Mouse (Mus musculus): Measurements from ENCODE around the gene Fabp2. TPM values are rescaled to one million over a fixed set of nuclear protein-coding genes. Genes with fewer than 3 reads are reported as not detected.

Fabp2 gene
- total RNA-seq (2021): not detected
- long read RNA-seq, experiment 1: 0 reads
- long read RNA-seq, experiment 2: 0 reads

DNA sequence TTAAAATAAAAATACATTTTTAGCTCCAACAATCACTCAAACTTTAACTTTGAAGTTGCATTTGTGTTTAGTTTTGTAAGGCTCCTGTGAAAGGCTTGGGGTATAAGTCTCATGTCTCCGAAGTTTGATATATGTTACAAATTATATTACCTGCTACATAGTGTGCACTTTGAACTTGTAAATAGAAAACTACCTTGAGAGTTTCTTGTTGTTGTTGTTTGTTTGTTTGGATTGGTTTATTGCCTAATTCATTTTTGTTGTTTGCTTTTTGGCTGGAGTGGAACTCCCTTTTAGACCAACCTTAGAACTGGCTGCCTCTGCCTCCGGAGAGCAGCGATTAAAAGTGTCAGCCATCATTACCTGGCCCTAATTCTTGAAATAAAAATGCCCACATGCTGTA lies at the start of gene Fabp2:
TSS of gene Fabp2 (plus strand) at position 301 of the 400 bp plus-strand sequence.
- DNase-seq: no peak

DNA sequence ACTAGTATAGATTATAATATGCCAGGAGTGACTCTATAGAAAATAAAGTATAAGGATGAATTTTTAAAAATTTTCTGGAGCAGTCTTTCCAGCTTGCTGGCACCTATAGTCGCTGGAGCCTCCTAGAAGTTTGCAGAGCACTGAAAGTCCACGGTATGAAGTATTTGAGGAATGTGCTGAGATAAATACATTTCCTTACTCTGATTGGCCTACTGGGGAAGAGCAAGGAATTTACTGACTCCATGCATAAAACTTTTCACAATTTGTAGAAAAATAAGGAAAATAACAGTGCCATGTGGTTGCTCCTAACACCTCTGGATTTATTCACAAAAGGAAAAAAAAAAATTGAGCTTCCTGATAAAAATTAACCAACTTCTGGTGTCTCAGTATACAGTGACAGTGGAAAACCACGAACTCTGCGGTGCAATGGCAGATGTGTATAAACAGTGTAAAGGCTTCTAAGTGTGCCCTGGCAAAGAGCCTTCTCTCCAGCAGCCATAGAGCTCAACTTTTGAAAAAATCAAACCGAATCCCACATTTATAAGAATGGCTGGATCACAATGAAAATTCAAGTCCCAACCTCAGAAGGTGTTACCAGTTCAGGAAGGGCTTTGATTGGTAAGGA lies 46.4 kb upstream of the Fabp2 start:
- DNase-seq: no peak

DNA sequence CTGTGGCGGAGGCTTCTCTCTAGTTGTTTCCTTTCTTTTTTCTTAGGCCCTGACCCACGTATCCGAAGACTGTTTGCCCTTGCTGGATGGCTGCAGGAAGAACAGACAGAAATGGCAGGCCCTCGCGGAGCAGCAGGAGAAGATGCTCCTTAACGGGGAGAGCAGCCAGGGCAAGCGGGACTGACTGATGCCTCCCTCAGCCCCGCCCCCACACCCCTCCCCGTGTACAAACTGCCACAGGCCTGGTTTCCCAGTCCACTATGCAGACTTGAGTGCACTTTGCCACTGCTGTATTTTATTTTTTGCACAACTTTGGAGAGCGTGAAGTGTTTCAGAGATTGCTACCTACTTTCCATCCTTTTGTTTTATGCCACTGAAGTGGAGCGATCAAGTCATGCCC lies 39.7 kb upstream of the Fabp2 start:
- DNase-seq: no peak

DNA sequence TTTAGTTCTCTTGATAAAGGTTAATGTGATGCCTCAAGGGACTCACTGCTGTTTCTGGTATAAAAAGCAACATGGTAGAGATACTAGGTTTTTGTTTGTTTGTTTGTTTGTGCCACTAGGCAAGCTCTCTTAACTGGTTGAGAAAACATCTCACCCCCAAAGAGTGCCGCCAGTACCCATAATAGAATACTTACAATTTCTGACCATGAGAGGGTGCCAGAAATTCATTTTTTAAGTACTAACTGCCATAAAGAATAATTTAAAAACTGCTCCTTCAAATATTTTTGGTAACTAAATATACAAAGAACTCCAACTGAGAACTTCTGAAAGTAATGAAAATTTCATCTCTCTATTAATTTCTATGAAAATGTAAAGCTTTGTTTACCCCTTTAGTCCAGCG lies 35.0 kb upstream of the Fabp2 start:
- no peak for DNase-seq

DNA sequence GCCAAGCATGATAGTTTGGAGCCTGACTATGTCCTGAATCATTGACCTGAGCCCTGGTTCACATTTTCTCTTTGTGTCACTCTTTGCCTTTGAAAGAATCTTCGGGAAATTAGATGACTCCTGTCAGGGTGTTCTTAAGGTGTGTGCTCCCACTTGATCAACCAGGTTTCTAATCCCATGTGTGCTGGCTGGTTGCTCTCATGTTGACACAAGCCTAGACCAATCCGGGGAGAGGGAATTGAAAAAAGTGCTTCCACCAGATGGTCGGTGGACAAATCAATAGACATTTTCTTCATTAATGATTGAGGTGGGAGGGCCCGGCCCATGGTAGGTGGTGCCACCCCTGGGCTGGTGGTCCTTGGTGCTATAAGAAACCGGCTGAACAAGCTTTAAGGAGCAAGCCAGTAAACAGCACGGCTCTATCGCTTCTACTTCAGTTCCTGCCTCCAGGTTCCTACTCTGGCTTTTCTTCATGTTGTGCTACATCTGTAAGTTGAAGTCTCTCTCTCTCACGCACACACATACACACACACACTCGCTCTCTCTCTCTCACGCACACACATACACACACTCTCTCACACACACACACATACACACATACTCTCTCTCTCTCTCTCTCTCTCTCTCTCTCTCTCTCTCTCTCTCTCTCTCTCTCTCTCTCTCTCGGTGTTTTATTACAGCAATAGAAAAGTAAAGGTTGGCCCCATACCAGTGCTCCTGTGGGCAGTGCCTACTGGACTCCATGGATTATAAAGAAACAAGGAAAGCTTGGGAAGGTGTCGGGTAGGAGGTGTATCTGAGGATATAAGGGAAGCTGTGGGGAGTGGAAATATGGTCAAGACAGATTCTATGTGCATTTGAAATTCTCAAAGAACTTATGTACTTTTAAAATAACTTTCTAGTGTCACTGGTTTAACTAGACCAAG lies 34.0 kb upstream of the Fabp2 start:
- DNase-seq: no peak

DNA sequence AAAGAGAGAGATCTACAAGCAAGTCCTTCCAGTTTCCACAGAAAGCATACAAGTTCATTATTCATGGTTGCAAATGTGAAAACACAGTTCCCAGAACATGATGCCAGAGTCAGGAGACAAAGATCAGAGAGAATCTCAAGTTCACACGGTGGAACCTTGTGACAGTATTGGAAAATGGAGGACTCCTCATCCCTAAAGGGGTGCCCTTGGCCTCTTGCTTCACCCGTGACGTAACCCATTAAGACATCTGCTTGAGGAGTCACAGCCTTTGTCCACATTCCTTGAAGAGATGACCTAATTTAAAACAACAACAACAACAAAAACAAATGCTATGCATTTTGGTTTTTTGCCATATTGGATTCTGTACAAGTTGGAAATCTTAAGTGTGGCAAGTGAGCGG lies 29.8 kb upstream of the Fabp2 start:
- DNase-seq: peak; percentile 7

DNA sequence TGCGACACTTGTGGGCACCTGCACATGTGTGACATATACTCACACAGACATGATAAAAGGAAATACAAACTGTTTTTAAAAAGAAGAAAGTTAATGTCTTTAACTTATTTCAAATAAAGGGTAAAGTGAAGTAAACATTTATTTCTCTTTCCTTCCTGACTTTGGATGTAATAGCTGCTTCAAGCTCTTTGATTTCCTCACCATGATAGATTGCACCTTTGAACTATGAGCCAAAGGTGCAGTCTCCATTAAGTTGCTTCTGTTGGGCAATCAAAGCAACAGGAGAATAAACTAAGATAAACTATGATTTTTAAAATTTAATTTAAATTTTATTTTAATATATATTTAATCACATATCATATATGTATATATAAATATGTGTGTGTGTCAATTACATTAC lies 26.6 kb upstream of the Fabp2 start:
- no peak for DNase-seq

DNA sequence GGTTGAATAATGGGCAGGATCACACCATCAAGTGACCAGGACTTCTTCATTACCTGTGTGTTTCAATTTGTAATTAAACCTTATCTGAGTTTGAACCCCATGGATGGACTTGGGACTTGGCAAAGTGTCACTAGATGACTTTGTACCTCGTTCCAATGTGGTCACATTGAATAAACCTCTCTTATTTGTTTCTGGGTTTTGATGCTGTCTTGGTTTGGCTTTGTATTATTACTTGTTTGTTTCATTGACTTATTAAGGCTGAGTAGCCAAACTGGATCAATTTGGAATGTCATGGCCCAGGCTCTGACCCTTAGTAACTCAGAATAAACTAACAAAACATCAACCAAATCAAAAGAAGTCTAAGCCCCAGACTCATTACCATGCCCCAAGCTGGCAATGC lies 23.3 kb upstream of the Fabp2 start:
- no peak for DNase-seq

DNA sequence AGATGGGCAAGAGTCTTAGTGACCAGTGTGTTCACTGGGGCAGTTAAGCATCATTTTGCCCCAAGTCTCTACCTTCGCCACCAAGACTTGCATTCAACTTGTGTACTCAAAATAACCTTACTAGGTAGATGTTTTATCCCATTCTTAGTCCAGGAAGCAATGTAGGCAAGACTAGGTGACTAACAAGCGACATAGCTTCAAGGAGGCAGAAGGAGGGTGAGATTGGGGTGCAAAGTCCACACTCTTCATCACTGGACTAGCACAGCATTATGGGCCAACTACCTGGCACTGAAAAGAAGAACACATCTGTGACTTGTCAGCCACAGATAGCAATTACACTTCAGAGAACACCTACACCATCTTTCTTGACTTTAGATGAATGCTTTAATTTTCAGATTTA lies 18.0 kb upstream of the Fabp2 start:
- no peak for DNase-seq

DNA sequence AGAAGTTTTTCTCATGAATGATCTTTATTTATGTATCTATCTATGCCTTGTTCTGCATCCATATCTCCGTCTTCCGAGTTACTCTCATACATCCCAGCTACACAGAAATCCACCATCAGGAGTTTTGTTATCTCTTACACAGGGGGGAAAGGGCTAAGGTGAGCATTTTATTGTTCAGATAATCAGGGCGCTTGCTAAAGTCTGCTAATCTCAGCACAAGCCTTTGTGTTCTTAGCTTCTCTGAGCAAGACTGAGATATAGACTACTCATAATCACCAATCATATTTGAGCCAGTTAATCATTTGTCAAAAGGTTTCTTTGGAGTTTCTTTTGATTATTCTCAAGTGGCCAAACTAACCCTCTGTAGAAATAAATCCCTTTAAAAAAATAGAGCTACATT lies 17.3 kb upstream of the Fabp2 start:
- DNase-seq: no peak

DNA sequence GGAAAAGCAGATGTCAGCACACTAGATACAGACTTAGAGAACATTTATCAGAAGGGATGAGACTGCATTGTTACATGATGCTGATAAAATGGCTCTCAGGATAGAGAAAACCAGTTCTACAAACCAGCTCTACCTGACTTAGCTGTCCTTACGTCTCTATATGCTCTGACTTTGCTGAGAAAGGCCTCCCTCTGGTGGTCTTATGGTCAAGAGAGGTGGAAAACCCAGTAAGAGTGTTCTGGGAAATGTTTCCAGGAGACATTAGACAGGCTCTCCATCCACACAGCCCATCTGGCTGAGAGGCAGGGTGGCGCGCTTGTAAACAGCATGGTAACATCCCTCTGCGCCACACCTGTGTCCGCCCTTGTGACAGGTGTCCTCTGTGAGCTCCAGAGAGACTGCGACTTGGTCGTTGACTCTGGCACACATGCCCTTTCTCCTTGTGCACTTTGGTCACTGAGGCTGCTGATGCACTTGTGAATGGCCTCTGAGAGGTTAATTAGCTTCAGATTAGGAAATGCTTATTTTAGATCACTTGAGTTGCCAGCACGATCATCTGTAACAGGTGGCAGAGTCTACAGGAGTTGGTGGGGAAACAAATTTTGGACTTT lies 16.1 kb upstream of the Fabp2 start:
- DNase-seq: no peak

DNA sequence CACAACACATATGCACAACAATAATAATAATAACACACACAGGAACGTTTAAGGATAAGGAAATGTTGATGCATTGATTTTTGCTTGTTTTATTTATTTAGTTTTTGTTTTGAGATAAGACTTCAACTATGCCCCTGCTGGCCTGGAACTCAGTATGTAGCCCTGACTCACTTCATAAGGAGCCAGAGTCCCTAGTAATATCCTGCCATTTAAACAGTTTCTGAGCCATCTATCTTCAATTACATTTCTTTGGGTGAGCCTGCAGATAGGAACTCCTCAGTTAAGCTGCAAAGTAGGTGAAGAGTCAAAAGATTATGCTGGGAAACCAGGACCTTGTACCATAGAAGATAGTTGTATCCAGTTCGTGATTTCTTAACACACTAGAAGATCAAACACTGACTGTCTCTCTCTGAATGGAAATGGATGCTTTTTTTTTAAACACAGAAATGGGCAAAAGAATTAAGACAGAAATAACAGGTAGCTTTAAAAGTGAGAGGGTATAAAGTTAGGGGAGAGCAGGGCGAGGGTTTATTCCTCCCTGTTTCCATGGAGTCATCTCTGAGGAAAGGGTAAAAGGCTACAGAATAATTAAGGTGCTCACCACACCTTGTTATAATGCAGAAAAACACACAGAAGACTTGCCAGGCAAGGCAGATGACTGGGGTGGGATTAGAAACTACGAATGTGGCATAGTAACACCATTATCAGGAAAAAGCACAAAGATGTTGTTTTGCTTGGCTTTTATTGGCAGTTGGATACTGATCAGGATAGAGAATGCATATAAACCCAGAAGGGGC lies 7.2 kb upstream of the Fabp2 start:
- DNase-seq: no peak

DNA sequence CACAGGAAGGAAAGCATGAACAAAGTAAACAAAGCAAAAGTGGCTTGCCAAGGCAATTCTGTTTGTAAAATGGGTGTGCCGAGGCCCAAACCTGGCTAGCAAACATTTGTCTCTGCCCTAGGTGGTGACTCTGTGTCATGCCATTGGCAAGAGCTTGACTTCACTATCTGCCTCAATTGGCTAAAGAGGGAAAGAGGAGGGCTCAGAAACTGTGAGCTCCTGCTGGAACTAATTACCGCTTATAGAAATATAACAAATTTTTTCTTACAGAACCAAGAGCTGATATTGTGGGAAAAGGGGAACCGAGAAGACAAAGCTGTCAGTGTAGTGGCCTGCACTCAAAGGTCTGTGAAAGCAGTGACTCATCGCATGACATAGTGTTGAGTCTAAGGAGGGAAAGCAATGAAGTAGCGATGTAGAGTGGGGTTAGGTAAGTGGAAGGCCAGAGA lies 6.5 kb upstream of the Fabp2 start:
- peak in 1 of 2 experiments; percentile 7 for DNase-seq

DNA sequence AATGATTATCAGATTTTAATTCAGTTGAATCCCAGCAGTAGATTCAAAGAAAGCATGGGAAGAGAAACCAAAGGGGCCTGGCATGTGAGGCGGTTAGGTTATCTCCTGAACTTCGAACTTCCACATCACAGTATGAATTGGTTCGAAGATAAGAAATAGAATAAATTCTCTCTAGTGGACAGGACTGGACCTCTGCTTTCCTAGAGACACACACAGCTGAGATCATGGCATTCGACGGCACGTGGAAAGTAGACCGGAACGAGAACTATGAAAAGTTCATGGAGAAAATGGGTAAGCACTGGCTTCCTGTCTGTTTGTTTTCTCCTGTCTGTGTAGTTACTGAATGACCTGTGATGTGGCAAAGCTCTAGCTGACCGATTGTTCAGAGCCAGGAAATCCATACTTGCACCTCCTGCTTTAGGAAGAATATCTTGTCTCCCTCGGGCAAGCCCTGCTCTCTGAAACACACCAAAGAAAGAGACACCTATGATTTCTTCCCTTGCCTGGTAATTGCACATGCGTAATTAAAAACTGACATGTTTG lies 388 bp downstream of the Fabp2 start:
- DNase-seq: no peak

DNA sequence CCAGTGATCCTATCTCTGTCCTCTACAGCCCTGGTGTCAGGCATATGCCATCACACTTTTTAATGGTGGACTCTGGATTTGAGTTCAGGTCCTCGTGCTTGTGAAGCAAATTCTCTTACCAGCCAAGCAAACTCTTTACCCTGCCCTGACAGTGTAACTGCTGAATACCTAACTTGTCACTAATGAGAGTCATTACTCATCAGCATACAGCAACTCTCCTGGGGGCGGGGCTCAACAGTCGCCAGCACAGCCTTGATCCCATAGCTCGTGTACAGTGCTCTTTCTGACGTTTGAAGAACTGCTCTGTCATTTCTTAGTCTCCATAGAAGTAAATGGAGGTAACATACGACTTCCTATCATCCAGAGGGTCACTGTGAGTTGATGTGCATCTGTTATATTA lies 3.4 kb downstream of the Fabp2 start:
- no peak for DNase-seq

DNA sequence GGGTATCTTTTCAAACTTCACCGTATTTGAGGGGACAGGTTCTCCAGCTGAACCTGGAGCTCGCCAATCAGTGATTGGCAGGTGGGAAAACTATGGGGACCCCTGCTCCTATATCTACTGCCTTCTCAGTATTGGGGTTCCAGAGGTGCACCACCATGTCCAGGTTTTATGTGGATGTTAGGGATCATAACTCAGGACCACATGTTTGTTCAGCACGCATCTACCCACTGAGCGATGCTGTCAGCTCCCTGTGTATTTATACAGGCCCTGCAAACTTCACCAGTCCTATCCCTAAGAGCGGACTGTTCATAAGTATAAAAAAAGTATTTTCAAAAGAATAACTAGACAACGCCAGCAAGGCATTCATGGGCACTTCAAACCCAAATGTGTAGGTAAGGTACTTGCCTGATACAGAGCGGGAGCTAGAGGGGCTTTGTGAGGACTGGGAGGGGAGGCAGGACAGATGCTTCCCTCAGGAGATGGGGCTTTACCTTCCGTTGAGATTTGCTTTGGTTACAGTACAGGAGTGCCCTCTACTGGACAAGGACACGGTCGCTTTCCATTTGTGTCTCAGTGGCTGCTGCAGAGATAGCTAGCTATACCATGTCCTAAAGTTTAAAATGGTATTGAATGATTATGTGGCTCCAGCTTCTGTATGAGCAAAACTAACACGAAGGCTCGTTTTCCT lies 9.0 kb downstream of the Fabp2 start:
- DNase-seq: peak in 1 of 2 experiments; percentile 68

DNA sequence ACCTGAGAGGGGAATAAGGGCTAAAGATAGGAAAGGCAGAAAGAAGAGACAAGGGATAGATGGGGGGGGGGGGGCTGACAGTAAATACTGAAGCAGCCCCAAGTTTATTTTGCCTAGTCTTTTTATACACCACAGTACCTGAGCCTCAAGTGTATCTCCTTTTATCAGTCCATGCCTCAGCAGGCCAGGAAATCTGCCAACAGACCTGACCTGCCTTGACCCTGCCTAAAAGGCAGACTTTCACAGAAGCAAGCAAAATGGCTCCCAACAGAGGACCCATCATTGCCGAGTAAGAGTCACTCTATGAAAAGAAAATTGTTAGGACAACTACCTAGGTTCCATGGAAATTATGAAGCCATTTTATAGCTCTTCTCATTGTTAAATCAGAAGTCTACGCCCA lies 13.0 kb downstream of the Fabp2 start:
- no peak for DNase-seq

DNA sequence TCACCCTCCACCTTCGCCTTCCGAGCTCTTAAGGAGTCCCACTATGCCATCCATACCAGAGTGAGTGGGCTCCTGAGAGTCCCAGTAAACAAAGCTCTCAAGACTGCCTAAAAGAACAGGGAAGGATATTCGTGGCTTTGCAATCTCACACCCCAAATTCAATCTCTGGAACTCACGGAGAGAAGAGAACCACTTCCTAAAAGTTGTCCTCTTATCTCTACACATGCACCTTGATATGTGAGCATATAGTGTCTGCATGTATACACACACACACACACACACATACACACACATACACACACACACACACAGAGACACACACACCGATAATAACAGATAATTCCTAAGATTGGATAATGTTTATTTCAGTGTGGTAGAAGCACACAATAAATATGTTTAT lies 20.6 kb downstream of the Fabp2 start:
- no peak for DNase-seq

DNA sequence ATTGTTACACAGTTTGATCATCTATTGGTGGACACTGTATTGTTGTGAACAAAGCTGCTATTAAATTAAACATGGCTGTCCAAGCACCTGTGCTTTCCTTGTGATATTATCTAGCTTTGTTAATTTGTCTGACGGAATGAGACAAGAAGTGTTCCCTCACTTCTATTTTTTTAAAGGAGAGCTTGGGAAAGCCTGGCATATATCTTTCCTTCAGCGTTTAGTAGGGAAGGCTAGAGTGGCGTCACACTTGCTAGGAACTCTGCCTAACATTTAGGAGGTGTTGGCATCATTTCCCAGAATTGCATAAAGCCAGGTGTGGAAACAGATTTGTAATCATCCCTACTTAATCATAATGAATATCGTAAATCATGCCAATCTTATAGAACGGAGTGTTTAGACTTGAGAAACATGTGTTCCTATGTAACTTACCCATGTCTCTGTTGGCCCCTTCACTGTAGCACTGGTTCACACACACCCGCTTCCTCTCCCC lies 21.4 kb downstream of the Fabp2 start:
- DNase-seq: no peak

DNA sequence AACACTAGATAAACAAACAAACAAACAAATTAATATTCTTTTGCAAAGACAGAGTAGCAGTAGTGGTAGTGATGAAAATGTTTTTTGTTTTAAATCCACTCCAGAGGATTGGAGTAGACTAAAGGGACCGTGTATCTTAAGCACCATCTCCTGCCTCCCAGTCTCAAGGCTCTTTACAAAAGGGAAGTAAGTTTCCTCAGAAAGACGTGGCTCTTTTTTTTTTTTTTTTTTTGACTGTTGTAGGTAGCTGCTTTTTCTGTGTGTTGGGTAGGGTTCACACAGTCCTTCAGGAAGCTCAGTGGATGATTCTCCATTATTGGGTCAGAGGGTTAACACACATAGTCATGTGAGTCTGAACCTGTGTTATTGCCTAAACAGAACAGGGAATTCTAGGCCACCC lies 23.8 kb downstream of the Fabp2 start:
- DNase-seq: no peak

DNA sequence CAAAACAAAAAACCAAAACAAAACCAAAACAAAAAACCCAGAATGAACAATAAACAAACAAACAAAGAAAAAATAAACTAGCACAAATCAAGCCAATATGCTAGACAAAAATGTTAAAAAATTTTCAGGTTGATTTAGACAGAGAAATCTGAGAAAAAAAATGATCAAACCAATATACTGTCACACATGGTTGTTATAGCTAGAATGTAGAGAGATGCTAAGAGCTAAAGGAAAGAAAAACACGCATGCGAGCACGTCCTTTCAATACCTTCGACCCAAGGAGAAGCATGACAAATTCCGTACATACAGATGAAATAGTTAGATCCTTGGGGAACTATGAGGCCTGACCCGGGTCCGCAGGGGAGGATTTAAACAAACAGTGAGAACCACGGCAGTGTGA lies 24.4 kb downstream of the Fabp2 start, which contains the start of gene Gm10959:
TSS of gene Gm10959 (minus strand) at position 101 of the 400 bp plus-strand sequence.
- no peak for DNase-seq
